Mouse (Mus musculus): ENCODE data around the gene Fgfrl1. TPM values are rescaled to one million over a fixed set of nuclear protein-coding genes. Genes with fewer than 3 reads are reported as not detected.

Fgfrl1 gene
- polyA plus RNA-seq, 1 experiment: 12.6 TPM

DNA sequence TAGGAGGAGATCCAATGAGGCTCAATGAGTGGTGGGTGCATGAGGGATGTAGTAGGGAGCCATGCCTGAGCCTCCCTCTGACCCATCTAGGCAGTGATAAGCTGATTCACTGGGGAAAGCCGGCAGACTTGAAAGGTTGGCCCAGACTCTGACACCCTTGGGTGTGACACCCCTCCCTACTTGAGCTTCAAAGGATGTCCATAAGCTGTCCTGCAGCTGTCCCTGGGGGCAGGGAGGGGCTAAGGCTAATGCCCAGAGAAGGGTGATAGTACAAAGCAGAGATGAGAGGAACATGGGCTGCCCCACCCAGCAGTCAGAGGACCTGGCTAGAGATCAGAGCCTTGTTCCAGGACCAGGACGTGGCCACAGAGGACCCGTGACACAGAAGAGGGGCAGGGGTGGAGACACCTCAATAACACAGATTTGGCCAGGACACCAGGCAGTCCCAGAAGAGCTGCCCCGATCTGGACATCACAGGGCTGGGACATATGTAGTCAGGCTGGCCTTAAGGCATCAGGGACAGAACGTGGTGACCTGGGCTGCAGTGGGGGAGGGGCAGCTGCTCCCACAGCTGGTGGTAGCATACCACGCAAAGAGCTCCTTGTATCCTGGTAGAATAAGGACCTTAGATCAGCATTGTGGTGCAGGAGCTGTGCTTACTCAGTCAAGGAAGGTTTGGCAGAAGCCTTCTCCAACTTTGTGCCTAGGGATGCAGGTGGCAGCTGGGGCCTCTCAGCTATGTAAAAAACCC is 17.0 kb downstream of the Fgfrl1 start:
- no peaks in the 10 kb centered on the region for H3K4me1 ChIP-seq (ENCODE audit: control insufficient read depth, insufficient read depth, insufficient read length)
- H3K4me3 ChIP-seq (ENCODE audit: extremely low read depth, insufficient read depth, insufficient read length): no peak overlapping the region
- no peaks in the 10 kb centered on the region for H3K27me3 ChIP-seq (ENCODE audit: control insufficient read depth, insufficient read depth, low read length)
- H3K36me3 ChIP-seq (ENCODE audit: control insufficient read depth, insufficient read depth, low read length): no peaks in the 10 kb centered on the region
- no peak for DNase-seq (ENCODE audit: low read depth in 1 of 2, low spot score in 2 of 2)
- TF ChIP-seq CTCF (IDR thresholded peaks at IDR 0.05; ENCODE audit: extremely low read depth, insufficient read depth, insufficient read length, insufficient replicate concordance) (no peak), POLR2A (IDR thresholded peaks at IDR 0.05; ENCODE audit: low read depth, low read length) (no peak)
- no peak overlapping the region for H3K27ac ChIP-seq (ENCODE audit: insufficient read depth, low read length)
- WGBS: 75% methylated on average over 6 of the region's 6 CpGs

- no peaks in the 10 kb centered on the region for H3K4me1 ChIP-seq (ENCODE audit: control insufficient read depth, insufficient read depth, insufficient read length)
- WGBS: 79% methylated on average over 6 of the region's 6 CpGs
- TF ChIP-seq POLR2A (IDR thresholded peaks at IDR 0.05; ENCODE audit: low read depth, low read length) (no peak), CTCF (IDR thresholded peaks at IDR 0.05; ENCODE audit: extremely low read depth, insufficient read depth, insufficient read length, insufficient replicate concordance) (no peak)
- no peaks in the 10 kb centered on the region for H3K36me3 ChIP-seq (ENCODE audit: control insufficient read depth, insufficient read depth, low read length)
- no peak overlapping the region for H3K27ac ChIP-seq (ENCODE audit: insufficient read depth, low read length)
- no peaks in the 10 kb centered on the region for H3K27me3 ChIP-seq (ENCODE audit: control insufficient read depth, insufficient read depth, low read length)
- H3K4me3 ChIP-seq (ENCODE audit: extremely low read depth, insufficient read depth, insufficient read length): no peak overlapping the region
- DNase-seq (ENCODE audit: low read depth in 1 of 2, low spot score in 2 of 2): no peak
Measured at GRCm38 (mm10) chr5:108711968-108712367, 19.8 kb downstream of the Fgfrl1 start.

DNA sequence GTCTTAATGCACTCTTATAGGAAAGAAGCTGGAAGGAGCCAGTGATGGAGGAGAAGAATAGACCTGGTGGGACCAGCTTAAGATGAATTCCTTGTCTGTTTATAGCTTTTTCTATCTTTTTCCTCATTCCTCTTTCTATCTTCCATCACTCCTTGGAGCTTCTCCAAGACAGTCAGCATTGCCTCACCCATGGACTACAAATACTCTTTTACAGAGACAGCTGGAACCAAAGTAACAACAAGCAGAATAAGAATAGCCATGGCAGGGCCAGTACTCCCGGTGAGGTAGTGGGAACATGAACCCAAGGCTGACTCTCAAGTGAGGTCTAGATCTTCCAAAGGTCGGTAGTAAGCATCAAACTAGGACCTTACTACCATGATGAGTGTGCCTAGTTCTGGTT is 20.9 kb downstream of the Fgfrl1 start:
- TF ChIP-seq CTCF (IDR thresholded peaks at IDR 0.05; ENCODE audit: extremely low read depth, insufficient read depth, insufficient read length, insufficient replicate concordance): no peak
- TF ChIP-seq POLR2A (IDR thresholded peaks at IDR 0.05; ENCODE audit: low read depth, low read length): no peak
- Histone ChIP-seq H3K4me1 (ENCODE audit: control insufficient read depth, insufficient read depth, insufficient read length) (no peaks in the 10 kb centered on the region), H3K4me3 (ENCODE audit: extremely low read depth, insufficient read depth, insufficient read length) (no peak overlapping the region), H3K27me3 (ENCODE audit: control insufficient read depth, insufficient read depth, low read length) (no peaks in the 10 kb centered on the region), H3K27ac (ENCODE audit: insufficient read depth, low read length) (no peak overlapping the region), H3K36me3 (ENCODE audit: control insufficient read depth, insufficient read depth, low read length) (no peaks in the 10 kb centered on the region)
- WGBS: 91% methylated on average over 2 of the region's 2 CpGs
- no peak for DNase-seq (ENCODE audit: low read depth in 1 of 2, low spot score in 2 of 2)

GRCm38 (mm10) chr5:108713691-108714090 is 21.5 kb downstream of the Fgfrl1 start:
- TF ChIP-seq CTCF (IDR thresholded peaks at IDR 0.05; ENCODE audit: extremely low read depth, insufficient read depth, insufficient read length, insufficient replicate concordance): no peak
- no peak for TF ChIP-seq POLR2A (IDR thresholded peaks at IDR 0.05; ENCODE audit: low read depth, low read length)
- H3K4me1 ChIP-seq (ENCODE audit: control insufficient read depth, insufficient read depth, insufficient read length): no peaks in the 10 kb centered on the region
- no peak overlapping the region for H3K27ac ChIP-seq (ENCODE audit: insufficient read depth, low read length)
- H3K36me3 ChIP-seq (ENCODE audit: control insufficient read depth, insufficient read depth, low read length): no peaks in the 10 kb centered on the region
- H3K27me3 ChIP-seq (ENCODE audit: control insufficient read depth, insufficient read depth, low read length): no peaks in the 10 kb centered on the region
- H3K4me3 ChIP-seq (ENCODE audit: extremely low read depth, insufficient read depth, insufficient read length): no peak overlapping the region
- DNase-seq (ENCODE audit: low read depth in 1 of 2, low spot score in 2 of 2): no peak

DNA sequence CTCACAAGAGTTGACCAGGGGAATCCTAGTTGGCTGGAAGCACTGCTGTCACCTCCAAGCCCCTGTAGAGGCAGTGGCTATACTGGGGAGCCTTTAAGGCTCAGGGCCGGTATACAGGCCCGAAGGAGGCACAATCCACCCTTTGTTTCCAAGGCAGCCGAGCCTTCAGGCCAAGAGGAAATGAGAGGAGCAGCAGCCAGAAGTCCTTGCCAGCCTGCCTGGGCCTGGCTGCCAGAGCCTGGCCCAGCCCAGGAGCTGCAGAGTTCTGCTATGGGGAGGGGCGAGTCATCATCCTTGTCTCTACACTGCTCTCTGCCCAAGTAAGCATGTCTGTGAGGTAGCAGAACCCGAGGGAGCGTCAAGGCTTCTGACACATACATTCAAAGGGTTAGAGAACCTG is 22.0 kb downstream of the Fgfrl1 start:
- no peaks in the 10 kb centered on the region for H3K36me3 ChIP-seq (ENCODE audit: control insufficient read depth, insufficient read depth, low read length)
- no peak overlapping the region for H3K4me3 ChIP-seq (ENCODE audit: extremely low read depth, insufficient read depth, insufficient read length)
- DNase-seq (ENCODE audit: low read depth in 1 of 2, low spot score in 2 of 2): no peak
- 62% methylated on average over 6 of the region's 6 CpGs for WGBS
- TF ChIP-seq POLR2A (IDR thresholded peaks at IDR 0.05; ENCODE audit: low read depth, low read length) (no peak), CTCF (IDR thresholded peaks at IDR 0.05; ENCODE audit: extremely low read depth, insufficient read depth, insufficient read length, insufficient replicate concordance) (no peak)
- no peaks in the 10 kb centered on the region for H3K27me3 ChIP-seq (ENCODE audit: control insufficient read depth, insufficient read depth, low read length)
- no peaks in the 10 kb centered on the region for H3K4me1 ChIP-seq (ENCODE audit: control insufficient read depth, insufficient read depth, insufficient read length)
- no peak overlapping the region for H3K27ac ChIP-seq (ENCODE audit: insufficient read depth, low read length)

GRCm38 (mm10) chr5:108715974-108716373 is 23.8 kb downstream of the Fgfrl1 start:
- DNase-seq (ENCODE audit: low read depth in 1 of 2, low spot score in 2 of 2): no peak
- Histone ChIP-seq H3K36me3 (ENCODE audit: control insufficient read depth, insufficient read depth, low read length) (no peaks in the 10 kb centered on the region), H3K27me3 (ENCODE audit: control insufficient read depth, insufficient read depth, low read length) (no peaks in the 10 kb centered on the region), H3K4me1 (ENCODE audit: control insufficient read depth, insufficient read depth, insufficient read length) (no peaks in the 10 kb centered on the region), H3K27ac (ENCODE audit: insufficient read depth, low read length) (no peak overlapping the region), H3K4me3 (ENCODE audit: extremely low read depth, insufficient read depth, insufficient read length) (no peak overlapping the region)
- TF ChIP-seq CTCF (IDR thresholded peaks at IDR 0.05; ENCODE audit: extremely low read depth, insufficient read depth, insufficient read length, insufficient replicate concordance): no peak
- no peak for TF ChIP-seq POLR2A (IDR thresholded peaks at IDR 0.05; ENCODE audit: low read depth, low read length)
- WGBS: 93% methylated on average over 1 of the region's 1 CpGs

- TF ChIP-seq CTCF (IDR thresholded peaks at IDR 0.05; ENCODE audit: extremely low read depth, insufficient read depth, insufficient read length, insufficient replicate concordance): no peak
- no peak for TF ChIP-seq POLR2A (IDR thresholded peaks at IDR 0.05; ENCODE audit: low read depth, low read length)
- WGBS: 84% methylated on average over 4 of the region's 4 CpGs
- H3K27me3 ChIP-seq (ENCODE audit: control insufficient read depth, insufficient read depth, low read length): no peaks in the 10 kb centered on the region
- no peaks in the 10 kb centered on the region for H3K4me1 ChIP-seq (ENCODE audit: control insufficient read depth, insufficient read depth, insufficient read length)
- no peaks in the 10 kb centered on the region for H3K36me3 ChIP-seq (ENCODE audit: control insufficient read depth, insufficient read depth, low read length)
- DNase-seq (ENCODE audit: low read depth in 1 of 2, low spot score in 2 of 2): no peak
- H3K4me3 ChIP-seq (ENCODE audit: extremely low read depth, insufficient read depth, insufficient read length): no peak overlapping the region
- no peak overlapping the region for H3K27ac ChIP-seq (ENCODE audit: insufficient read depth, low read length)
Measured at GRCm38 (mm10) chr5:108718051-108718450, 25.9 kb downstream of the Fgfrl1 start.
